Mouse (Mus musculus) forelimb bud, embryonic 11.5 days (tissue): ENCODE results near the gene Elk4.
A peak's percentile ranks its signal among the peaks of the same experiment; 100 is the strongest.

Experiments used
- DNase-seq: peaks from one replicate; pipeline ENCODE4 v3.0.0-alpha.2; 2012; ENCODE audit warnings: low read depth, low spot score

Elk4 gene

GRCm38 (mm10) chr1:131983806-131984205, 23.6 kb upstream of the Elk4 start:
- no peak for DNase-seq

GRCm38 (mm10) chr1:131987432-131987831, 20.0 kb upstream of the Elk4 start:
- no peak for DNase-seq

- DNase-seq: no peak
Observed at GRCm38 (mm10) chr1:131989476-131989875, 17.9 kb upstream of the Elk4 start.

DNA sequence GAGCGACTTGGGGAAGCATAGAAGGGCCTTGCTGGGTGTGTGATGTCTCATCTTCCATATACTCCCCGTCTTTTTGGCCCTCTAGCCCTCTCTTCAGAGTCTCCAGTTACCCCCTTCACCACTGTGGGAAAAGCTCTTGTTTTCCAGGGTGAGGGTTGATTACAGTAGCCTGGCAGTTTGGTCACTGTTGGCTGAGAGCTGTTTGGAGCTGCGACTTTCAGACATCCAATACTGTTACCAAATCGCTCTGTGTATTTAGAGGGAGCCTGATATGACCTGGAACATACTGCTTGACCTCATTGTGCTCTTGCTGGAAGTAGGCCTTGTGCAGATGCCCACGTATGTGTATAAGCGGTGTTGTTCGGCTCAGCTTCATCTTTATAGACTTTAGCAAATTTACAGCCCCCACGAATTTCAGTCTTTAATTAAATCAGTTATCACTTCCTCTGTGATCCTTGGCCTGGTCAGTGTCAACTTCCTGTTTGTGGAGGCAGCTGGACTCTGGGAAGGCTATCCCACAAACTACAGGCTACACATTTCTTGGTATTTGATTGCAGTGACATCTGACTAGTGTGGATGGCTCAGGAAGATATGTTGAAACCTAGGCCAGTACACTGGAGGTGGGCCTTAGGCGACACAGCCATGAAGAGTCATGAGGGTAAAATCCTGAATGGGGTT, 17.2 kb upstream of the Elk4 start:
- DNase-seq: no peak

- DNase-seq: no peak
Observed at GRCm38 (mm10) chr1:131992561-131993001, 14.8 kb upstream of the Elk4 start.

DNA sequence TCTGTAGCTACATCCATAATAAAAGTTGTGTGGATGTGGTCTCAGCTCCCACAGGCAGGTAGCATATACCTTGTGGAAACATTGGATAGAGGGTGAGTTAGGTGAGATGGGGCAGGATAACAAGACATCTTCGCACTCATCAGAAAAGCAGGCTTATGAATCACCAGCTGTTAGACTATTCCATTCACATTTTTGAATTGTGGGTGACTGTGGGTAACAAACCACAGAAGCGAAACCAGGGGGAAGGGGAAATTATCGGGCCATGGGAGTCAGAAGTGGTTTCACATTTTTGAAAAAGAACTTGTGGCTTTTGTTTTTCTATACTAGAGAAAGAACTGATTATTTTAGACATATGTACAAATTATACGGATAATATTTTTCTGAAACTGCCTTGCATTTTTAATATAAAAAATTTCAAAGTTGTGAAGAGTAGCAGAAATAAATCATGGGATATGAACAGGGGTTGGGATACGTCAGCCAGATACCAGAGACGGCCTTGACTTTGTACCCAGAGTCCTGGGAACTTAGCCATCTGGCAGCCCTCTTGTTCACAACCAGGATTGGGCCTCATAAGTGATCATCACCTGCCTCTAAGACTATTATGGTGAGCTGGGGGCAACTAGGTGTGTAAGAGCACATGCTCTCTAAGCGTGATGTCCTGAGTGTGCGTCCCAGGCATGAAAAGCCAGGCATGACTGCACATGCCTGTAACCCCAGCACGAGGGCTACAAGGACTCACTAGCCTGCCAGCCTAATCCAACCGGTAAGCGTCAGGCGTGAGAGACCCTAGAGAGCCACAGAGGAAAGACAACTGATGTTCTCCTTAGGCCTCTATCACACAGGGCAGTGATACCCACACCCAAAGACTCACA, 14.0 kb upstream of the Elk4 start:
- DNase-seq: no peak

DNA sequence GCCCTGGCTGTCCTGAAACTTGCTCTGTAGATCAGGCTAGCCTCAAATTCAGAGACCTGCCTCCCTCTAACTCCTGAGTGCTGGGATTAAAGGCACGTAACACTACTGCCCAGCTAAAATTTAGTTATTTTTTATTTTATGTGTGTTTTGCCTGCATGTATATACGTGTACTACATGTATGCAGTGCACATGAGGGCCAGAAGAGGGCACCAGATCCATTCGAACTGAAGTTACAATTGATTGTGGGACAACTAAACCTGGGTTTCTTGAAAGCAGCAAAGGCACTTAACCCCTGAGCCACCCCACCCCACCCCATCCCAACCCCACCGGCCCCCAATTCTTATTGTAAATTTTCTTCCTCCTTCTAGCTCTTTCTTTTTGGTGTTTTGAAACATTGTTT, 12.3 kb upstream of the Elk4 start:
- DNase-seq: peak; percentile 46

DNA sequence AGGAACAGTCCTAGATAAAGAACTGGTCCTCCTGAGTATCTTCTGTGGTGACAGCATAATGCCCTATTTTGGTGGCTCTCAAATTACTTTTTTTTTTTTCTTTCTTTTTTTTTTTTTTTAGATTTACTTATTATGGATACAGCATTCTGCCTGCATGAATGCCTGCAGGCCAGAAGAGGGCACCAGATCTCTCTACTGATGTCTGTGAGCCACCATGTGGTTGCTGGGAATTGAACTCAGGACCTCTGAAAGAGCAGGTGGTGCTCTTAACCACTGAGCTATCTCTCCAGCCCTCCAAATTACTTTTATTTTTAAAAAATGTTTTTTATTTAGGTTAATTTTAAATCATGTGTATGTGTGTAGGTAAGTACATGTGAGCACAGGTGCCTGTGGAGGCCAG, 6.9 kb upstream of the Elk4 start:
- DNase-seq: no peak

- no peak for DNase-seq
Observed at GRCm38 (mm10) chr1:132001880-132002330, 5.5 kb upstream of the Elk4 start.

GRCm38 (mm10) chr1:132003111-132003510, 4.3 kb upstream of the Elk4 start:
- DNase-seq: no peak

DNA sequence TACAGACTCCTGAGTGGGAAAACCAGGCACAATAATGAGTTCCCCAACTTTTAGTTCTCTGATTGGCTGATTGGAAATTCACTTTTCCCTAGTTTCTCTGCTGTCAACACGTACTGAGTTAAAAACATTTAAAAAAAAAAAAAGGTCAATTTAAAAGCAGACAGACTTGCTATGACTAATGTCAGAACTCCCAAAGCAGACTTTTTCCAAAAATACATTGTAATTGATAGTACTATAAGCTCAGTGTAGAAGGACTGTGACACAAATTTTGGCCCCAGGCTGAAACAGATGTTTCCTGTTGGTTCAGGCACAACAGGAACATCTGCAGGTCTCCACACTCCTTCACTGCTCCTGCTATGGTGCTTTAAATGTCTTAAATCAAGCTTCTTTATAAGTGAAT, 3.6 kb upstream of the Elk4 start:
- peak; percentile 40 for DNase-seq

DNA sequence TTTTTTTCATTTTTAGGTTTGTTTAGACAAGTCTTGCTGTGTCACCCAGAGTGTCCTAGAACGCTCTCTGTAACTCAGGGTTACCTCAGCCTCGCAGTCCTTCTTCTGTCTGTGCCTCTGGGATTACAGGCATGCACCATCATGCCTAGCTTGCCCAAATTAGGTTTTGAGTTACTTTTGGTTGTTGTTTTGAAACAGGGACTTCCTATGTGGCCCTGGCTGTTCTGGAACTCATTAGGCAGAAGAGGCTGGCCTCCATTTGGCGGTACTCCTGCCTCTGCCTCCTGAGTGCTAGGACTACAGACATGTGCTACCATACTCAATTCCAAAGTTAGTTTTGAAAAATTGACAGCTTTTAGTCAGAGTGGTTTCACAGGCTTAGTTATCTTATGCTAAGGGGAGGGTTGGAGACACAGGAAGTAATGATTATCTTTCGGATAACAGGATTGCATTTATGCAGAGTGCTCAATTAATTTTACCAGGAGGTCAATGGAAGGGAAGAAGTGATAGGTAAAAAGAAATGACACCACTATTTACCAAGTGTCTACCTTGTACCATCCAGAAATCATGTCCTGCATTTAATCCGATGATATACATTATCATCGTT, 2.7 kb upstream of the Elk4 start:
- no peak for DNase-seq

- DNase-seq: no peak
Observed at GRCm38 (mm10) chr1:132005466-132005865, 1.9 kb upstream of the Elk4 start.

GRCm38 (mm10) chr1:132006046-132006445, 1.4 kb upstream of the Elk4 start:
- DNase-seq: no peak

DNA sequence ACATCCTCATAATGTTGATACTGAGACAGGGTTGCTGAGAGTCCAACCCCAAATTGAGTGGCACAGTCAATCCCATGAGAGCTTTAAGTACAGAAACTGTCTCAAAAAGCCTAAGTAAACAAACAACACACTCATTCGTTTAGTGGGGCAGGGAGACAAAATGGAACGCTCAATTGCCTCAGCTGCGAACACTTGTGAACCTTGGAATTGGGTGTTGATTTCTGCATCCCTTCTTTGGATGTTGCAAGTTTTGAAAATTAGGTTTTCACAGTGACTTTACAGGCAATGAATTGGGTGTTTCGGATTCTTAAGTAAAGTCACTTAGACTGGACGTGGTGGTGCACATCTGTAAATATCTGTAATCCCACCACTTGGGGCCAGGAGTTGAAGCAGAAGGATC, 686 bp upstream of the Elk4 start:
- DNase-seq: no peak

DNA sequence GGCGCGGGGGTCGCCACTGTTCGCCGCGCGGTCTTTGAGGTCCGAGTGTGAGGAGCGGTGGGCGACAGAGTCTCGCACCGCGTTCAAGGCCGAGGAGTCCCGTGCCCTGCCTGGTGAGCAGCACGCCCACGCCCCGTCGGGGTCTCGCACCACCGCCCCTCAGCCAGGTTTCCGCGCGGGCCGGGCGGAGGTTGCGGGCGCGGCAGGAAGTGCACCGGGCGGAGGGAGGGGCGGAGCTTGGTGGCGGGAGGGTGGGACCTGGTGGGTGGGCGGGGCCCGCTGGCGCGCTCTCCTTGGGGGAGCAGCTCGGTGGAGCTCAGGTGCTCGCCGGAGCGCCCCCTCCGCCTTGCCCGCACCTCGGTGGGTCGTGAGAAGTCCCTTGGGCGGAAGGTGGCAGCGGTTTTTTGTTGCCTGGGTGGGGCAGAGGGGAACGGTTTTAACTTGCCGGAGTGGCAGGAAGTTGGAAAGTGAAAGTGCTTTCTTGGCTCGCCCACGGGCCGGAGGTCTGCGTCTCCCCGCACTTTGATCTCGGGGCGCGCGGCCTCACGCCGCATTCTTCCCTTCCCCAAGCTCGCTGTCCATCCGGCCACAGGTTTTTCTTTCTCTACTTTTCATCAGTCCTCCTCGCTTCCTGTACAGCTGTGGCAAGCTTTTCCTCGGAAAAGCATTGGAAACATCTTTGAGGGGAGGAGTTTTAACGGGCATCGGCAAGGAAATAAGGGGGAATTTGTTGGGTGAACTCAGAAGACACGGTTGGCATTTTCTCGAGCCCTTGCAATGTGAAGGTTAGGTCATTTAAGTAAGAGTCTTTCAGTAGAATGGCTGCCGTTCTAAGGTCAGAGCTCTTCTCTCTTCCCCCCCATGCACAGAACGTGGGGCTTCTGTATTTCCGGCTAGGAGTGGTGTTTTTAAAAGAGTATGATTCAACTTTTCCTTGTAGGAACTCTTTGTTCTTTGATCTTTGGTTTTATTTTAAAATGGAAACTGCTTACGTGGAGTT, 721 bp downstream of the Elk4 start:
- peak; percentile 85 for DNase-seq

GRCm38 (mm10) chr1:132008881-132009644, 1.7 kb downstream of the Elk4 start:
- DNase-seq: no peak

GRCm38 (mm10) chr1:132010632-132011501, 3.5 kb downstream of the Elk4 start:
- DNase-seq: no peak

DNA sequence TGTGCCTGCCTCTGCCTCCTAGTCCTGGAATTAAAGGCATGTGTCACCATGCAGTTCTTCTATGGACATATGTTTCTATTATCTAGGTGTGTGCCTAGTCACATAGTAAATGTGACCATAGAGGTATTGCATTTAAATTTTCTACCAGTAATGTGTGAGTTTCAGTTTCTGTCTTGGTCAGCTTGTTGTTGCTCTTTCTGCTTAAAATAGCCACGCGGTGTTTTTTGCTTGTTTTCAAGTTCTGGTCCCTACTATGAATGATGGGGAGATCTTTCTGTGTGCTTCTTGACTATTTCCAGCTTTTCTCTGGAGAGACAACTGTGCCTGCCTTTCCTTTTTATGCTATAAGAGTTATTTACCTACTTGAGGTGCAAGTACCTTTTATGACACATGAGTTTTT, 4.4 kb downstream of the Elk4 start:
- DNase-seq: no peak

GRCm38 (mm10) chr1:132012861-132013260, 5.5 kb downstream of the Elk4 start:
- DNase-seq: no peak
